Mouse (Mus musculus) kidney, postnatal 36 days (tissue): ENCODE measurements around the gene Qser1.
A peak's percentile ranks its signal among the peaks of the same experiment; 100 is the strongest.

ENCODE experiments used
- DNase-seq, 2 experiments: peaks; one replicate each; pipeline ENCODE4 v3.0.0; 2021 to 2022; ENCODE audit warnings: mixed read lengths in 2 of 2

The Qser1 gene

DNA sequence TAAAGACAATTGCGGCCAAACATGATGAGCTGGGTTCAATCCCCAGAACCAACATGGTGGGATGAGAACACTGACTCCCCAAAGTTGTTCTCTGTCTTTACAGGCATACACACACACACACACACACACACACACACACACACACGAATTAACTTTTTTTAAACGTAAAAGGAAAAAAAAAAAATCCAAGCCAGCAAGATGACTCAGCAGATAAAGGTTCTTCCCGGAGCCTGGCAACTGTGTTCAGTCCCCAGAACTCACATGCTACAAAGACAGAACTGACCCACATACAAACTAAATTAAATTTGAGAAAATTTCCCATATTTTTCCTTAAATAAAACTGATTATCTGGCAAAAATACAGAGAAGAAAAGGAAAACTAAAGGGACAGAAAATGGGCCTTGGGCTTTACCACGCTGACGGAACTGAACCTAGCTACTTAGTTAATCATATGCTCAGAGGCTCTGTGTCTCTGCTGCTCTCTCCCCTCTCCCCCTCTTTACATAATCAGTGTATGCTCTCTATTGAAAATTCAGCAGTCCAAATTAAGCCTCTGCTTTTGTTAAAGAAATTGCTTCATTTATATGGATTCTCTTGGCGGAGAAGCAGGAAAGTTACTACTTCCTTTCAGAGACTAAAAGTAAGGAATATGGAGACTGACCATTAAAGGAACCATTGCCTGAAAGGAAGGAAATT is 83.9 kb downstream of the Qser1 start:
- DNase-seq = peak in 1 of 2 experiments; percentile 41

DNA sequence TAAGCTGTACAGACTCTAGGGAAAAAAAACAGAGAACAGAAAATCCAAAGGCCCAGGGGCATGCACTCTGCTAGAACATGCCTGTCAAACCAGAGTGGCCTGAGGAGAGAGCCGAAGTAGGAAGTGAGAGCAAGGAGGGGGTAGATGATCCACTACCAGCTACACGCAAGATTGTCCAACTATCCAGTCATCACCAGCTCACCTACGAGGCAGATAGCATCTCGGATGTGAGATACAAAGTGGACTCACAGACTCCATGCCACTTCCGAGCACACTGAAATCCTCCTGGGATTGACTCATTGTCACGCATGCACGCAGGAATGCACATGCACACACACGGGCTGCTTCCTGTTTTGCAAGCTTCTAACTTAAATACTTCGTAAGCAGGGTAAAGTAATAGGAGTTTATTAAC is 84.5 kb downstream of the Qser1 start:
- DNase-seq = no peak

DNA sequence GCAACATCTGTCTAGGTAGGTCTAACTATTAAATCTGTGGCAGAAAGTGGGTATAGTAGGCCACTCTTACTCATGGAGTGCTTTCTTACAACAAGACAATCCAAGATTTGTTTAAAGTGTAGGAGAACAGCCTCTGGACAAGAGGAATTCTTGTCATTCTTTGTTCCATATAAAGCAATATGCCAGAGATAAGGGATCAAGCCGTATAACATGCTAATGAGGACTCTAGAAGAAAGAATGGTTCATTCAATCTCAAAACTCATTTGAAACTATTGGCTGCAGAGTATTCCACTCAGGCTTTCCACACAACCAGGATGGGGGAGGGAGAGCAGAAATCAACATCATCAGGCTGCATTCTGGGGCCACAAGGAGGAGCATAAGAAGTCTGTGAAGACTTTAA is 89.2 kb downstream of the Qser1 start:
- DNase-seq = no peak

DNA sequence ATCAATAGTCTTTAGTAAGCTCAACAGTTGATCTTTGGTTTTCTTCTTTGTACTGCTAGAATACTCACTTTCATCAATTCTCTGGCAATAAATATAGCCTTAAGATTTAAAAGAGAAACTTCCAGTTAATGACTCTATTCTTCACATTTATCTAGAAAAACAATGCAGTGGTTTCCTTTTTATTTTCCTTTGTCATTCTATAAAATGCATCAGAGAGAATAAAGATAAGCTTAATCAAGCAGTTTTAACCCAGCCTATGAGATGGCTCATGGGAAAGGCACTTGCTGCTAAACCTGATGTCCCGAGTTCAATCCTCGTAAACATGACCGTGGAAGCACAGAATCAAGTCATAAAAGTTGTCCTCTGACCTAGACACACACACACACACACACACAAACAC is 94.5 kb downstream of the Qser1 start:
- no peak for DNase-seq

DNA sequence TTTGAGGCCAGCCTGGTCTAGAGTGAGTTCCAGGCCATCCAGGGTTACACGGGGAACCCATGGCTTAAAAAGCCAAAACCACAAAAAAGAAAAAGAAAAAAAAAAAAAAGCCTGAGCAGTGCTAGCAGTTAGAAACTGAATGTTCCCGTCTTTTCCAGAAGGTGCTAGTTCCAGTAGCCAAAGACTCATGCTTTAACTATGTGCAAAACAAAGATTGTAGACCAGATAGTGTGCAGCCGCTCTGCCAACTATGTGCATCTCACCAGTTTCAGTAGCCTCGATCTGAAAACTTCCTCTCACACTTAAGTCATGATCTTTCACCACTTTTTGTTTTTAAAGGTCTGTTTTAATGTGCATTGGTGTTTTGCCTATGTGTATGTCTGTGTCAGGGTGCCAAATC is 98.7 kb downstream of the Qser1 start:
- DNase-seq = no peak

DNA sequence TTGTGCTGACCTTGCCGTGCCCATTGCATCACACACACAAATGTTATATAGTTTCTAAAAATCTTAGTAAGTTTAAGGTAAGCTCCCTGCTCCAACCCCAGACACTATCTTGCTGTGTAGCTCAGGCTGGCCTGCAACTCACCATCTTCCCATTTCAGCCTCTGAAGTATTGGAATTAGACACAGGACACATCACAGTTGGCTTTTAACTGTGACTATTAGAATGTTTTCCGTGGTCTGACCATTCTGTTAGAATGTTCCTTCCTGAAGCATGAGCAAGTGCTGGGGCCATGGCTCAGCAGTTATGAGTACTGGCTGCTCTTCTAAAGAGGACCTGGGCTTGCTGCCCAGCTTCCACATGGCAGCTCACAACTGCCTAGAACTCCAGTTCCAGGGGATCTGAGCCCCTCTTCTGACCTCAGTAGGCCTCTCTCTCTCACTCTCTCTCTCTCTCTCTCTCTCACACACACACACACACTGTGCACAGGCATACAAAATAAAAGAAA is 99.3 kb downstream of the Qser1 start:
- DNase-seq = peak in 1 of 2 experiments; percentile 51

DNA sequence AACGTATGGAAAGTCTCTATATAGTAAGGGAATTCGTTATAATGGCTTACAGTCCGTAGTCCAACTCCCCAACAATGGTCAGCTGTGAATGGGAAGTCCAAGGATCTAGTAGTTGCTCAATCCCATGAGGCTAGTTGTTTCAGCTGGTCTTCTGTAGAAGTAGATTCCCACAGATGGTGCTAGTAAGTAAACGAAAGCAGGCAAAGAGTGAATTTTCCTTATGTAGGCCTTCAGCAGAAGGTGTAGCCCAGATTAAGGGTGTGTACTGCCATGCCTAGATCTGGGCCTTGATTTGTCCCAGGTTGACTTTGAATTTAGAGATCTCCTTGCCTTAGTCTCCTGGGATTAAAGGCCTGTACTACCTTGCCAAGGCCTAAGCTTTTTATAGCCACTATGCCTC is 100.3 kb downstream of the Qser1 start, which contains the start of gene Pin1rt1:
Gene Pin1rt1, minus strand, starts transcription at position 101 of the 400 bp plus-strand sequence.
- no peak for DNase-seq

DNA sequence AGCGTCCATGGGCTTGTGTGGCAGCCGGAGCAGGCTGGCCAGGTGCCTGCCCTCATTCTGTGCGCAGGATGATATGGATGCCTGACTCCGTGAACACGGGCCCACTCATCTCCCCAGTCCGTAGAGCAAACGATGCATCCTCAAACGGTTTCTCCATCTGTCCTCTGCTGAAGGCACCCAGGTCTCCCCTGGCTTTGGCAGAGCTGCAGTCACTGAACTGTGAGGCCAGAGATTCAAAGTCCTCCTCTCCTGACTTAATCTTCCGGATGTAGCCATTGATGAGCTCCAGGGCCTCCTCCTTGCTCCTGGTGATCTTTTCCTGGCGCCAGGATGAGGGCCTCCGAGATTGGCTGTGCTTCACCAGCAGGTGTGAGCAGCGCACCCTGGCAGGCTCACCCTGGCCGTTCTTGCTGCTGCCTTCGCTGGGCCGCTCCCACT is 102.3 kb downstream of the Qser1 start:
- peak; percentile 46 to 62 for DNase-seq

DNA sequence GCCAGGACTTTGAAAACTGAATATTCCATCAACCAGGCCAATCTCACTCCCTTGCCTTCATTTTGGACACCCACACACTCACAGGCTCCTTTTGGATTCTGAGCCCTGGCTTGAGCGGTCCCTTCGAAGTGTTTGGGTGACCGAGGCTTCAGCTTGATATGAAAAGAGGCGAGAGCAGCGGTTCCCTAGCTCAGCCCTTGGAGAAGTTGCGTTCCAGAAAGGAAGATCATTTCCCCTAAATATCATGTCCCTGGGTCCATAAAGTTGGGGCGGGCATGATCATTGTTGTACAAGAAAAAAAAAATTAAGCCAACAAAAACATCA is 104.1 kb downstream of the Qser1 start:
- no peak for DNase-seq

DNA sequence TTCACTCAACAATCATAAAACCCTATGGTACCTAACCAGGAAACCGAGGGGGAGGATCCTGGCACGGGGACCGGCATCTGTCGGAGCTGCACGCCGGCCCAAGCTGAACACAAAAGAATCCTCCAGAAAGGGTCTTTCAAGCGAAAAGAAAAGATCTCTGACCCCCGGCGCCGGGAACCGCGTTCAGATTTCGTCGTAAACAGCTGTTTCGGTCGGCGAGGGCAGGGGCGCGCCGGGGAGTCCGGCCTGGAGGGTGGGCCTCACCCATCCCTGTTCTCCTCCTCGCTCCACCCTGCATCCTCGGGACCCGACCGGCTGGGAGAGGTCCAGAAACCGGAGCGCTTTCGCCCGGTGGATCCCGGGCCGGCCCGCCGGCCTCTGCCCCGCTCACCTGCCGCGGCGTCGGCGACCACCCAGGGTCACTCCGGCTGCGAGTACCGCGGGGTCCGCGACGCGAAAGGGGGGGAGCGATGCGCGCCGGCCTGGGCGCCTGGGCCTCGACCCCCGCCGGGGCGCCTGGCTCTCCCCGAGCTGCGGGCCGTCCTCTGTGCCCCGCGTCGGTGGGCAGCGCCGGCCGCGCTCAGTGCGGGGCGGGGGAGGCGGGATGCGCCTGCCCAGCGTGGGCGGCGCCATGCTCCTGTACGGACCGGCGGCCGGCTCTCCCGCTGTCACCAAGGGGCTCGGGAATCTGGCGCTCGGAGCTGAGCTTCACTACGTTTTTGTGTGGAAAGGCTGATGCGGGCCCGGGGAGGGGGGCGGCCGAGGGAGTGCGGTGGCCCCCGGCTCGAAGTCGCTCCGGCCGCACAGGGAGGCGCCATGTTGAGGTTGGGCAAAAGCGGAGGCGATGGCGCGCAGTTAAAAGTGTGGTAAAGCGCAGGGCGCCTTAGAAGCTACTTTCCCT is 104.7 kb downstream of the Qser1 start, which contains the start of gene Tcp11l1:
Gene Tcp11l1, minus strand, starts transcription at position 585 of the 901 bp plus-strand sequence.
- DNase-seq = peak; percentile 55 to 79

DNA sequence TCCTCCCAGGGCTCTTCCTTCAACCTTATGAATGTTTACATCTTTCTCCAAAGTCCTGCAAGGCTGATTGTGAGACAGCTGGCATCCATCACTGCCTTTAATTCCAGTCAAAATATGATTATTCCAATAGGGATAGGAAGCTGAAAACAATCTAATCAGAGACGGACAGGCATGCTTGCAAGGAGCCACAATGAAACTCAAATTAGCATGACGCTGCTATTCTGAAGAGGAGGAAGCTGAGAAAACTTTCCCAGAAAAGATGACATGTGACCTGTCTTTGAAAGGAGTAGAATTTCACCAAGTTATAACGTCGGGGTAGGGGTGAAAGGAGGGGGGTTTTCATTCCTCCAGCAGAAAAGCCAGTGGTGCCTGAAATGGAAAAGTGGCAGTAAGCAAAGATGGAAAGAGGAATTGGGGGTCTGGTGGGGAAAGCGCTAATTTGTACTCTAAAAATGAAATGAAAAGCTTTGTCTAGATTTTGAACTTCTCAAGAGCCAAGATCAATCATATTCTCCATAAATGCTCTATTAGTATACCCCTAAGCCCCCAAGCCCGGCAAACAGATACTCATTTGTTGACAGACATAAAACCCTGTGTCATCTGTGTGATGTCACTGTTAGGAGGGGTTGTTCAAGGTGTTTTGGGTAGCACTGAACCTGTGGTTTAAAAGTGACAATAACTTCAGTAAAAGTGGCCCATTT is 105.7 kb downstream of the Qser1 start:
- DNase-seq = no peak

DNA sequence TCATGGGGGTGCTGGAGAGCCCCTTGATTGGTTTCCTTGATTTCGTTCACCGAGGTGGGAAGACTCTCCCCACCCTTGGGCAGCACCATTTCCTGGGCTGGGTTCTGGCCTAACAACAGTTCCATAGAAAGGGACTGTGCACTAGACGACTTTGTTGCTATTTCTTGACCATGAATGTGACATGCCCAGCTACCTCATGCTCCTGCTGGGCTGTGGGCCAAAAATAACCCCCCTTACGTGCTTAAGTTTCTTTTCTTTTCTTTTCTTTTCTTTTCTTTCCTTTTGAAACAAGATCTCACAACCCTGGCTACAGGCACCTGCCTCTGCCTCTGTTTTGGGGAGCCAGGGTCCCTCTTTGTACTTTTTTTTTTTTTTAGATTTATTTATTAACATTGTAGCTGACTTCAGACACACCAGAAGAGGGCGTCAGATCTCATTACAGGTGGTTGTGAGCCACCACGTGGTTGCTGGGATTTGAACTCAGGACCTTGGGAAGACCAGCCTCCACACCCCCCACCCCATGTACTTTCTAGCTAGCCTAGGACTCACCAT is 106.7 kb downstream of the Qser1 start:
- DNase-seq = no peak
